In the genomic region with DNA sequence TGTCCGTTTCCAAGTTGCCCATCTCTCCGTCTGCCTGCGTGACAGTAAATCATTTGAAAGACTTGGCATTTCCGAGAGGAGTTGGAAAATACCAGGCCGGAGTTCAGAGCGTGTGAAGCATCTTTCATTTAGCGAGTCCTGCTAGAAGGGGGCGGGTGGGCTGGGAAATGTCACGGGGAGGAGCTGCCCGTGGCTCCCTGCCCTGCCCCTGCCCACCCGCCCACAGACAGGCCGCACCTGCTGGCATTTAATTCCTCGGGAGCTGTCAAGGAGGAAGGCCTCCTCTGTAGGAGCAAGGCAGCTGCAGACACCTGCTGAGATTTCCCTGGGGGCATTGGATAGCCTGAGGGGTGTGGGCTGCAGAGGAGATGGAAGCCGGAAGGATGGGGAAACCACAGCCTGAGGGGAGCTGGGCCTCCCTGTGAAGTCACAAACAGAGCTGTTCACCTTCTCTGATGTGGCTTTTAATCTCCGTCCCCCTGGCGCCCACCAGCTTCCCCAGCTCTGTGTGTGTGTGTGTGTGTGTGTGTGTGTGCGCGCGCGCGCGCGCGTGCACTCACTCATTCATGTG, we compare ENCODE assay signal across 11 mouse cellular contexts.
DNase-seq lines count a peak whose midpoint lies in the region; ATAC-seq lines count a peak whose summit lies in the region.
"Had no signal": no experiment of that assay in that cellular context is flagged by ENCODE, and none has a peak within 500 bp of the region (broad histone marks: within the 10 kb centered on the region; RNA-seq: fewer than 3 reads in every experiment).

No protein-coding gene starts in this region.

- no peaks in the 10 kb centered on the region for H3K9me3 ChIP-seq in kidney, embryonic 14.5 days (ENCODE audit: control insufficient read depth, low read length)
- H3K9me3 ChIP-seq in embryonic facial prominence, embryonic 14.5 days (ENCODE audit: control insufficient read depth, low read length), result no peaks in the 10 kb centered on the region
- H3K9me3 ChIP-seq in midbrain, embryonic 15.5 days, result no peaks in the 10 kb centered on the region

- ATAC-seq in kidney, embryonic 14.5 days (ENCODE audit: low FRiP score, low TSS enrichment), result peak; percentile 70
- ATAC-seq in embryonic facial prominence, embryonic 14.5 days (ENCODE audit: low read depth), result peak; percentile 77
- ATAC-seq in midbrain, embryonic 15.5 days (replicated peaks), result peak; percentile 37; the same call in 1 of the 2 replicates

- H3K27ac ChIP-seq in kidney, embryonic 14.5 days (ENCODE audit: low read depth, low read length), result no peak overlapping the region
- H3K27ac ChIP-seq in embryonic facial prominence, embryonic 14.5 days (replicated peaks; ENCODE audit: low read depth, low read length), result no peak overlapping the region
- no peak overlapping the region for H3K27ac ChIP-seq in midbrain, embryonic 15.5 days

- H3K9ac ChIP-seq in kidney, embryonic 14.5 days (ENCODE audit: low read depth, low read length), result no peak overlapping the region
- H3K9ac ChIP-seq in embryonic facial prominence, embryonic 14.5 days (ENCODE audit: low read depth, low read length), result no peak overlapping the region
- H3K9ac ChIP-seq in midbrain, embryonic 15.5 days, result no peak overlapping the region

- H3K4me1 ChIP-seq in kidney, embryonic 14.5 days (ENCODE audit: control insufficient read depth, insufficient read depth, low read length), result no peaks in the 10 kb centered on the region
- H3K4me1 ChIP-seq in embryonic facial prominence, embryonic 14.5 days (ENCODE audit: control insufficient read depth, insufficient read depth, low read length), result no peaks in the 10 kb centered on the region
- H3K4me1 ChIP-seq in midbrain, embryonic 15.5 days, result peaks cover 12% of the 10 kb centered on the region

- no peak overlapping the region for H3K4me3 ChIP-seq in kidney, embryonic 14.5 days (ENCODE audit: low read length)
- H3K4me3 ChIP-seq in embryonic facial prominence, embryonic 14.5 days (ENCODE audit: low read depth, low read length), result no peak overlapping the region
- no peak overlapping the region for H3K4me3 ChIP-seq in midbrain, embryonic 15.5 days
- H3K4me3 ChIP-seq: erythroblast, embryonic 14.5 days had no signal

- DNase-seq in kidney, adult 9 months, result no peak
- DNase-seq in R1 (ENCODE audit: low read depth, low spot score), result peak; percentile 83
- peak; percentile 67 for DNase-seq in embryonic facial prominence, embryonic 14.5 days (ENCODE audit: low spot score)
- DNase-seq in thymus, adult 18-20 months, result no peak
- no peak for DNase-seq in right cerebral cortex, postnatal 25 days
- DNase-seq in urinary bladder, adult 2 months (ENCODE audit: low spot score), result no peak
- DNase-seq: lung, postnatal 4 days; thymus, postnatal 25 days had no signal

- 36% methylated on average over 23 of the region's 24 CpGs for WGBS in kidney, embryonic 14.5 days
- 39% methylated on average over 22 of the region's 24 CpGs for WGBS in embryonic facial prominence, embryonic 14.5 days
- WGBS in midbrain, embryonic 15.5 days, result 37% methylated on average over 24 of the region's 24 CpGs

- H3K27me3 ChIP-seq in kidney, embryonic 14.5 days (ENCODE audit: control insufficient read depth, insufficient read depth, low read length), result no peaks in the 10 kb centered on the region
- H3K27me3 ChIP-seq in embryonic facial prominence, embryonic 14.5 days (replicated peaks; ENCODE audit: control insufficient read depth, insufficient read depth, low read length), result no peaks in the 10 kb centered on the region
- no peaks in the 10 kb centered on the region for H3K27me3 ChIP-seq in midbrain, embryonic 15.5 days (replicated peaks)

- 0 out of 2 replicates have a peak overlapping the region, but pooled peaks have one; percentile 1 for H3K4me2 ChIP-seq in kidney, embryonic 14.5 days (replicated peaks; ENCODE audit: low read depth, low read length)
- H3K4me2 ChIP-seq in embryonic facial prominence, embryonic 14.5 days (ENCODE audit: low read depth, low read length), result no peak overlapping the region
- H3K4me2 ChIP-seq in midbrain, embryonic 15.5 days, result no peak overlapping the region

- H3K36me3 ChIP-seq in kidney, embryonic 14.5 days (ENCODE audit: control insufficient read depth, insufficient read depth, low read length), result no peaks in the 10 kb centered on the region
- H3K36me3 ChIP-seq in embryonic facial prominence, embryonic 14.5 days (ENCODE audit: control insufficient read depth, insufficient read depth, low read length), result no peaks in the 10 kb centered on the region
- no peaks in the 10 kb centered on the region for H3K36me3 ChIP-seq in midbrain, embryonic 15.5 days (replicated peaks)

Comparison
In these comparisons a context has a peak if more than half of its experiments do, and no peak if none do; other contexts are left out.
1. DNase-seq: peak in R1 (single experiment) and embryonic facial prominence, embryonic 14.5 days (single experiment); none in kidney, adult 9 months (single experiment), thymus, adult 18-20 months (0 of 2), right cerebral cortex, postnatal 25 days (single experiment) and urinary bladder, adult 2 months (single experiment).
2. Peak in every context shown above with its lines, with median percentiles within 50 percentile points of each other: ATAC-seq.